ENCODE assay signal across 8 mouse cellular contexts in genomic region chr12:24707480-24707802, GRCm38 (mm10). TPM values are rescaled to one million over a fixed set of nuclear protein-coding genes. Genes with fewer than 3 reads are reported as not detected.
DNase-seq lines count a peak whose midpoint lies in the region; ATAC-seq and TF ChIP-seq lines count a peak whose summit lies in the region.

No protein-coding gene starts in this region.

- peak overlapping the region; percentile 67 for H3K9ac ChIP-seq in embryonic facial prominence, embryonic 13.5 days
- peak overlapping the region; percentile 67 for H3K9ac ChIP-seq in limb, embryonic 13.5 days

- TF ChIP-seq CTCF in testis, adult 2 months (IDR thresholded peaks at IDR 0.05; ENCODE audit: control insufficient read depth, insufficient read depth, insufficient replicate concordance, low read depth, low read length): no peak

- H3K36me3 ChIP-seq in testis, adult 2 months (ENCODE audit: control insufficient read depth, insufficient read depth, low read length): no peaks in the 10 kb centered on the region; the same call in 1 of the 2 replicates
- peaks cover 19% of the 10 kb centered on the region for H3K36me3 ChIP-seq in embryonic facial prominence, embryonic 13.5 days
- peaks cover 21% of the 10 kb centered on the region for H3K36me3 ChIP-seq in limb, embryonic 13.5 days

- H3K27me3 ChIP-seq in testis, adult 2 months (ENCODE audit: control insufficient read depth, insufficient read depth, low read length): no peaks in the 10 kb centered on the region
- H3K27me3 ChIP-seq in embryonic facial prominence, embryonic 13.5 days: no peaks in the 10 kb centered on the region
- no peaks in the 10 kb centered on the region for H3K27me3 ChIP-seq in limb, embryonic 13.5 days

- peak overlapping the region; percentile 91 for H3K4me3 ChIP-seq in testis, adult 2 months (ENCODE audit: control insufficient read depth, low read depth, low read length)
- H3K4me3 ChIP-seq in embryonic facial prominence, embryonic 13.5 days: peak overlapping the region; percentile 82
- peak overlapping the region; percentile 91 for H3K4me3 ChIP-seq in limb, embryonic 13.5 days

- TF ChIP-seq POLR2A in testis, adult 2 months (IDR thresholded peaks at IDR 0.05; ENCODE audit: control insufficient read depth, low read depth, low read length): no peak

- DNase-seq in testis, postnatal 10 days (ENCODE audit: low spot score): no peak
- DNase-seq in yolk sac, embryonic 10.5 days (ENCODE audit: low spot score): peak; percentile 60
- no peak for DNase-seq in adrenal gland, postnatal 25 days
- DNase-seq in adrenal gland, postnatal 36 days: no peak
- DNase-seq in gastrocnemius, adult 18-20 months (ENCODE audit: low spot score): no peak

- H3K4me2 ChIP-seq in embryonic facial prominence, embryonic 13.5 days: peak overlapping the region; percentile 89
- peak overlapping the region; percentile 89 for H3K4me2 ChIP-seq in limb, embryonic 13.5 days (replicated peaks)

- no peak for ATAC-seq in embryonic facial prominence, embryonic 13.5 days (ENCODE audit: insufficient number of reproducible peaks, insufficient read depth, low FRiP score, low TSS enrichment, low read depth)
- ATAC-seq in limb, embryonic 13.5 days (ENCODE audit: low FRiP score, low read depth): no peak

- peak overlapping the region; percentile 87 for H3K27ac ChIP-seq in testis, adult 2 months (ENCODE audit: control insufficient read depth, insufficient read depth, low read depth, low read length)
- no peak overlapping the region for H3K27ac ChIP-seq in embryonic facial prominence, embryonic 13.5 days
- no peak overlapping the region for H3K27ac ChIP-seq in limb, embryonic 13.5 days

- under 1% methylated on average over 9 of the region's 9 CpGs for WGBS in embryonic facial prominence, embryonic 13.5 days
- under 1% methylated on average over 9 of the region's 9 CpGs for WGBS in limb, embryonic 13.5 days

- H3K4me1 ChIP-seq in testis, adult 2 months (ENCODE audit: control insufficient read depth, insufficient read depth, low read length): peaks cover 15% of the 10 kb centered on the region
- peaks cover 44% of the 10 kb centered on the region for H3K4me1 ChIP-seq in embryonic facial prominence, embryonic 13.5 days
- peaks cover 52% of the 10 kb centered on the region for H3K4me1 ChIP-seq in limb, embryonic 13.5 days

- no peaks in the 10 kb centered on the region for H3K9me3 ChIP-seq in embryonic facial prominence, embryonic 13.5 days
- no peaks in the 10 kb centered on the region for H3K9me3 ChIP-seq in limb, embryonic 13.5 days

RNA-seq across cellular contexts. Expression of gene Rrm2, which starts 0.6 kb away (rescaled TPM):
- 5.3 and 5.5 TPM in 2 replicates for polyA plus RNA-seq in testis, adult 2 months (2012; rRNA removed)
- polyA plus RNA-seq in embryonic facial prominence, embryonic 13.5 days (2015; fragmentation: Nextera tagmentation; extraction: Ambion mirVana): 214 and 235 TPM in 2 replicates
- polyA plus RNA-seq in limb, embryonic 13.5 days (2015; fragmentation: Nextera tagmentation; extraction: Ambion mirVana): 235 TPM in 2 replicates
- 26.7 and 30.0 TPM in 2 replicates for total RNA-seq in adrenal gland, postnatal 25 days (2021)
- total RNA-seq in adrenal gland, postnatal 36 days (2021): 10 to 100 TPM; 17.3 to 23.5 TPM
- under 1 TPM; 0.71 to 0.87 TPM for total RNA-seq in gastrocnemius, adult 18-20 months (2021)

RNA-seq across cellular contexts. Expression of gene Cys1, which starts 25.8 kb away (rescaled TPM):
- 1.2 and 1.7 TPM in 2 replicates for polyA plus RNA-seq in testis, adult 2 months (2012; rRNA removed)
- polyA plus RNA-seq in embryonic facial prominence, embryonic 13.5 days (2015; fragmentation: Nextera tagmentation; extraction: Ambion mirVana): 3.8 and 4.0 TPM in 2 replicates
- polyA plus RNA-seq in limb, embryonic 13.5 days (2015; fragmentation: Nextera tagmentation; extraction: Ambion mirVana): 3.2 and 4.4 TPM in 2 replicates
- total RNA-seq in adrenal gland, postnatal 25 days (2021): 2.5 and 5.0 TPM in 2 replicates
- 1 to 10 TPM; 1.7 to 2.6 TPM for total RNA-seq in adrenal gland, postnatal 36 days (2021)
- total RNA-seq in gastrocnemius, adult 18-20 months (2021): 1 to 10 TPM; 1.7 to 2.7 TPM

RNA-seq across cellular contexts. Expression of gene Klf11, which starts 56.4 kb away (rescaled TPM):
- 2.5 and 3.4 TPM in 2 replicates for polyA plus RNA-seq in testis, adult 2 months (2012; rRNA removed)
- polyA plus RNA-seq in embryonic facial prominence, embryonic 13.5 days (2015; fragmentation: Nextera tagmentation; extraction: Ambion mirVana): 11.2 and 13.4 TPM in 2 replicates
- polyA plus RNA-seq in limb, embryonic 13.5 days (2015; fragmentation: Nextera tagmentation; extraction: Ambion mirVana): 12.4 and 13.1 TPM in 2 replicates
- 9.8 and 14.8 TPM in 2 replicates for total RNA-seq in adrenal gland, postnatal 25 days (2021)
- total RNA-seq in adrenal gland, postnatal 36 days (2021): 10 to 100 TPM; 12.8 to 14.2 TPM
- 1 to 10 TPM; 4.3 to 6.3 TPM for total RNA-seq in gastrocnemius, adult 18-20 months (2021)

Comparison
In these comparisons a context has a peak if more than half of its experiments do, and no peak if none do; other contexts are left out.
1. RNA of gene Rrm2, which starts 0.6 kb away (total RNA-seq): 26.7 to 30.0 TPM in adrenal gland, postnatal 25 days and 17.3 to 23.5 TPM in adrenal gland, postnatal 36 days; 0.71 to 0.87 TPM in gastrocnemius, adult 18-20 months; every median in the first group is over 4 times any median in the second.
2. Peak in every context shown above with its lines, with median percentiles within 50 percentile points of each other: H3K4me3 ChIP-seq.